8 mouse cellular contexts compared by ENCODE assay signal in genomic region chr6:118922328-118923211, GRCm38 (mm10).
DNase-seq lines count a peak whose midpoint lies in the region; ATAC-seq lines count a peak whose summit lies in the region.

No protein-coding gene starts in this region.

- no peak overlapping the region for H3K27ac ChIP-seq in kidney, embryonic 14.5 days (ENCODE audit: low read depth, low read length)
- H3K27ac ChIP-seq in limb, embryonic 15.5 days, result no peak overlapping the region

- H3K27me3 ChIP-seq in kidney, embryonic 14.5 days (ENCODE audit: control insufficient read depth, insufficient read depth, low read length), result no peaks in the 10 kb centered on the region
- no peaks in the 10 kb centered on the region for H3K27me3 ChIP-seq in limb, embryonic 15.5 days

- H3K36me3 ChIP-seq in kidney, embryonic 14.5 days (ENCODE audit: control insufficient read depth, insufficient read depth, low read length), result no peaks in the 10 kb centered on the region
- no peaks in the 10 kb centered on the region for H3K36me3 ChIP-seq in limb, embryonic 15.5 days

- 0 out of 2 replicates have a peak, but pooled peaks cover 3% of the 10 kb centered on the region for H3K4me1 ChIP-seq in kidney, embryonic 14.5 days (ENCODE audit: control insufficient read depth, insufficient read depth, low read length)
- H3K4me1 ChIP-seq in limb, embryonic 15.5 days, result peaks cover 22% of the 10 kb centered on the region

- no peaks in the 10 kb centered on the region for H3K9me3 ChIP-seq in kidney, embryonic 14.5 days (ENCODE audit: control insufficient read depth, low read length)
- no peaks in the 10 kb centered on the region for H3K9me3 ChIP-seq in limb, embryonic 15.5 days

- WGBS in kidney, embryonic 14.5 days, result 20% methylated on average over 13 of the region's 13 CpGs
- WGBS in limb, embryonic 15.5 days, result 26% methylated on average over 13 of the region's 13 CpGs

- DNase-seq in 3T3-L1 (ENCODE audit: low read depth, low spot score), result peak; percentile 87
- peak; percentile 88 for DNase-seq in adrenal gland, postnatal 14 days
- peak; percentile 81 for DNase-seq in embryo, embryonic 9.5 days (ENCODE audit: extremely low spot score)
- DNase-seq in heart, adult 8-10 months (ENCODE audit: low spot score), result peak; percentile 68
- DNase-seq in naive thymus-derived CD4-positive, alpha-beta T cell, adult 2 months (ENCODE audit: low read depth), result peak; percentile 49
- DNase-seq in spleen, postnatal 4 days (ENCODE audit: low spot score in 2 of 2), result peak; percentile 51 to 83

- no peak overlapping the region for H3K4me3 ChIP-seq in kidney, embryonic 14.5 days (ENCODE audit: low read length)
- H3K4me3 ChIP-seq in limb, embryonic 15.5 days, result no peak overlapping the region

- ATAC-seq in kidney, embryonic 14.5 days (ENCODE audit: low FRiP score, low TSS enrichment), result peak; percentile 77
- peak; percentile 32; the same call in 1 of the 2 replicates for ATAC-seq in limb, embryonic 15.5 days (ENCODE audit: insufficient number of reproducible peaks, low FRiP score, low TSS enrichment, low read depth)

- no peak overlapping the region for H3K9ac ChIP-seq in kidney, embryonic 14.5 days (ENCODE audit: low read depth, low read length)
- H3K9ac ChIP-seq in limb, embryonic 15.5 days, result no peak overlapping the region

- H3K4me2 ChIP-seq in kidney, embryonic 14.5 days (replicated peaks; ENCODE audit: low read depth, low read length), result 0 out of 2 replicates have a peak overlapping the region, but pooled peaks have one; percentile 5
- no peak overlapping the region for H3K4me2 ChIP-seq in limb, embryonic 15.5 days
